Mouse (Mus musculus): ENCODE measurements at regions not wholly inside any gene's neighbourhood (a gene's known extent, or its start where the extent isn't known, plus 50 kb on each side); places are given as distances from the start of the nearest gene placed in this dataset.

- Histone ChIP-seq H3K36me3 (ENCODE audit: control insufficient read depth in 1 of 2, insufficient read depth in 2 of 2, low read length in 2 of 2) (no peaks in the 10 kb centered on the region), H3K9me3 (replicated peaks; ENCODE audit: insufficient read depth, low read length) (no peaks in the 10 kb centered on the region), H3K4me1 (ENCODE audit: control insufficient read depth in 1 of 2, insufficient read depth in 2 of 2, low read length in 2 of 2) (no peaks in the 10 kb centered on the region), H3K9ac (ENCODE audit: control insufficient read depth, low read depth, low read length, poor library complexity, severe bottlenecking) (no peak overlapping the region), H3K27me3 (ENCODE audit: control insufficient read depth in 1 of 2, insufficient read depth in 2 of 2, low read length in 2 of 2) (no peaks in the 10 kb centered on the region), H3K79me2 (ENCODE audit: control insufficient read depth, insufficient read depth, low read length, poor library complexity) (no peaks in the 10 kb centered on the region), H3K27ac (ENCODE audit: control insufficient read depth, low read depth, low read length) (no peak overlapping the region), H3K4me3 (ENCODE audit: control insufficient read depth in 1 of 2, insufficient read depth in 1 of 2, low read depth in 2 of 2, low read length in 2 of 2) (no peak overlapping the region)
- DNase-seq (ENCODE audit: low read depth, low spot score) = no peak
- TF ChIP-seq ZC3H11A (IDR thresholded peaks at IDR 0.05; ENCODE audit: low read depth, low read length) (no peak), ZMIZ1 (IDR thresholded peaks at IDR 0.05; ENCODE audit: low read depth, low read length) (no peak), ELF1 (IDR thresholded peaks at IDR 0.05; ENCODE audit: low read depth, low read length) (no peak), POLR2AphosphoS2 (IDR thresholded peaks at IDR 0.05; ENCODE audit: low read length) (no peak), CTCF (IDR thresholded peaks at IDR 0.05 in 2 of 3, conservative IDR thresholded peaks at IDR 0.05 in 1 of 3; ENCODE audit: control insufficient read depth in 1 of 3, insufficient read depth in 1 of 3, low read depth in 2 of 3, low read length in 3 of 3, poor library complexity in 1 of 3, severe bottlenecking in 1 of 3) (no peak), TBP (IDR thresholded peaks at IDR 0.05; ENCODE audit: low read depth, low read length) (no peak), ETS1 (IDR thresholded peaks at IDR 0.05; ENCODE audit: low read depth, low read length) (no peak), E2F4 (IDR thresholded peaks at IDR 0.05; ENCODE audit: borderline replicate concordance, low read depth, low read length) (no peak), KAT2A (conservative IDR thresholded peaks at IDR 0.05; ENCODE audit: low read depth, low read length) (no peak), EP300 (IDR thresholded peaks at IDR 0.05; ENCODE audit: low read depth in 1 of 2, low read length in 2 of 2) (no peak), MXI1 (IDR thresholded peaks at IDR 0.05; ENCODE audit: low read depth, low read length) (no peak), POLR2AphosphoS5 (IDR thresholded peaks at IDR 0.05; ENCODE audit: borderline replicate concordance, low read depth, low read length) (no peak), RAD21 (IDR thresholded peaks at IDR 0.05; ENCODE audit: low read depth, low read length) (no peak), MYB (IDR thresholded peaks at IDR 0.05; ENCODE audit: low read depth, low read length) (no peak), NELFE (IDR thresholded peaks at IDR 0.05; ENCODE audit: low read depth, low read length) (no peak), MYC (IDR thresholded peaks at IDR 0.05; ENCODE audit: low read depth, low read length) (no peak), NRF1 (IDR thresholded peaks at IDR 0.05; ENCODE audit: insufficient read depth, low read depth, low read length, poor library complexity, severe bottlenecking) (no peak), MAFK (IDR thresholded peaks at IDR 0.05; ENCODE audit: borderline replicate concordance, low read depth, low read length) (no peak)
These were observed 699.5 kb downstream of the Rfpl4b start for GRCm38 (mm10) chr10:38121911-38122573.

GRCm38 (mm10) chr10:38118601-38119000, 703.0 kb downstream of the Rfpl4b start:
- Histone ChIP-seq H3K79me2 (ENCODE audit: control insufficient read depth, insufficient read depth, low read length, poor library complexity) (no peaks in the 10 kb centered on the region), H3K27me3 (ENCODE audit: control insufficient read depth in 1 of 2, insufficient read depth in 2 of 2, low read length in 2 of 2) (no peaks in the 10 kb centered on the region), H3K36me3 (ENCODE audit: control insufficient read depth in 1 of 2, insufficient read depth in 2 of 2, low read length in 2 of 2) (no peaks in the 10 kb centered on the region), H3K9me3 (replicated peaks; ENCODE audit: insufficient read depth, low read length) (no peaks in the 10 kb centered on the region), H3K4me1 (ENCODE audit: control insufficient read depth in 1 of 2, insufficient read depth in 2 of 2, low read length in 2 of 2) (no peaks in the 10 kb centered on the region), H3K9ac (ENCODE audit: control insufficient read depth, low read depth, low read length, poor library complexity, severe bottlenecking) (no peak overlapping the region), H3K27ac (ENCODE audit: control insufficient read depth, low read depth, low read length) (no peak overlapping the region), H3K4me3 (ENCODE audit: control insufficient read depth in 1 of 2, insufficient read depth in 1 of 2, low read depth in 2 of 2, low read length in 2 of 2) (no peak overlapping the region)
- no peak for TF ChIP-seq EP300 (IDR thresholded peaks at IDR 0.05; ENCODE audit: low read depth in 1 of 2, low read length in 2 of 2)
- no peak for TF ChIP-seq MEF2A (IDR thresholded peaks at IDR 0.05; ENCODE audit: extremely low read depth, insufficient replicate concordance, low read depth, low read length, poor library complexity, severe bottlenecking)
- no peak for TF ChIP-seq MAZ (IDR thresholded peaks at IDR 0.05; ENCODE audit: low read depth, low read length)
- no peak for TF ChIP-seq MAX (IDR thresholded peaks at IDR 0.05; ENCODE audit: low read length)
- TF ChIP-seq POLR2AphosphoS2 (IDR thresholded peaks at IDR 0.05; ENCODE audit: low read length) = no peak
- TF ChIP-seq TBP (IDR thresholded peaks at IDR 0.05; ENCODE audit: low read depth, low read length) = no peak
- TF ChIP-seq MXI1 (IDR thresholded peaks at IDR 0.05; ENCODE audit: low read depth, low read length) = no peak
- no peak for TF ChIP-seq POLR2A (IDR thresholded peaks at IDR 0.05; ENCODE audit: control insufficient read depth in 1 of 2, insufficient read depth in 1 of 2, low read depth in 1 of 2, low read length in 2 of 2, poor library complexity in 1 of 2)
- no peak for TF ChIP-seq MYB (IDR thresholded peaks at IDR 0.05; ENCODE audit: low read depth, low read length)
- no peak for TF ChIP-seq POLR2AphosphoS5 (IDR thresholded peaks at IDR 0.05; ENCODE audit: borderline replicate concordance, low read depth, low read length)
- no peak for TF ChIP-seq CTCF (IDR thresholded peaks at IDR 0.05 in 2 of 3, conservative IDR thresholded peaks at IDR 0.05 in 1 of 3; ENCODE audit: control insufficient read depth in 1 of 3, insufficient read depth in 1 of 3, low read depth in 2 of 3, low read length in 3 of 3, poor library complexity in 1 of 3, severe bottlenecking in 1 of 3)
- TF ChIP-seq USF2 (IDR thresholded peaks at IDR 0.05; ENCODE audit: borderline replicate concordance in 1 of 2, insufficient read depth in 1 of 2, low read depth in 1 of 2, low read length in 2 of 2) = no peak
- no peak for TF ChIP-seq GATA1 (IDR thresholded peaks at IDR 0.05; ENCODE audit: low read depth, low read length)
- TF ChIP-seq TAL1 (IDR thresholded peaks at IDR 0.05; ENCODE audit: low read length) = no peak
- no peak for TF ChIP-seq SMC3 (IDR thresholded peaks at IDR 0.05; ENCODE audit: low read depth, low read length)
- no peak for TF ChIP-seq ZC3H11A (IDR thresholded peaks at IDR 0.05; ENCODE audit: low read depth, low read length)
- no peak for TF ChIP-seq CHD1 (IDR thresholded peaks at IDR 0.05; ENCODE audit: low read depth, low read length)
- TF ChIP-seq MAFK (IDR thresholded peaks at IDR 0.05; ENCODE audit: borderline replicate concordance, low read depth, low read length) = no peak
- TF ChIP-seq USF1 (IDR thresholded peaks at IDR 0.05; ENCODE audit: low read depth, low read length) = no peak
- DNase-seq (ENCODE audit: low read depth, low spot score) = no peak
